Mouse (Mus musculus) kidney, postnatal 36 days (tissue): ENCODE results near the gene Rad21l.

Experiments
- DNase-seq, 2 experiments: peaks; one replicate each; pipeline ENCODE4 v3.0.0; 2021 to 2022; ENCODE audit warnings: mixed read lengths in 2 of 2

The Rad21l gene

GRCm38 (mm10) chr2:151668433-151668832 is at the start of gene Rad21l:
Gene Rad21l, minus strand, starts transcription at chr2:151668533.
- no peak for DNase-seq

GRCm38 (mm10) chr2:151716318-151717055 is 48.2 kb upstream of the Rad21l start:
- DNase-seq = no peak

GRCm38 (mm10) chr2:151715526-151715925 is 47.2 kb upstream of the Rad21l start:
- DNase-seq = no peak

GRCm38 (mm10) chr2:151712647-151713046 is 44.3 kb upstream of the Rad21l start:
- peak in 1 of 2 experiments; percentile 58 for DNase-seq

- no peak for DNase-seq
Observed at GRCm38 (mm10) chr2:151702851-151703190, 34.5 kb upstream of the Rad21l start.

GRCm38 (mm10) chr2:151702146-151702850 is 34.0 kb upstream of the Rad21l start:
- peak; percentile 14 to 68 for DNase-seq

- DNase-seq = peak in 1 of 2 experiments; percentile 4
Observed at GRCm38 (mm10) chr2:151701231-151702145, 33.2 kb upstream of the Rad21l start, which contains the start of gene Tmem74b. Gene Tmem74b, plus strand, starts transcription at chr2:151702008.

- DNase-seq = no peak
Observed at GRCm38 (mm10) chr2:151682976-151683375, 14.6 kb upstream of the Rad21l start.

- peak in 1 of 2 experiments; percentile 48 for DNase-seq
Observed at GRCm38 (mm10) chr2:151682357-151682756, 14.0 kb upstream of the Rad21l start.

GRCm38 (mm10) chr2:151676234-151676633 is 7.9 kb upstream of the Rad21l start:
- DNase-seq = no peak

GRCm38 (mm10) chr2:151670968-151671329 is 2.6 kb upstream of the Rad21l start:
- no peak for DNase-seq

- DNase-seq = no peak
Observed at GRCm38 (mm10) chr2:151670026-151670967, 2.0 kb upstream of the Rad21l start.

- no peak for DNase-seq
Observed at GRCm38 (mm10) chr2:151652053-151652452, 16.3 kb downstream of the Rad21l start.

- no peak for DNase-seq
Observed at GRCm38 (mm10) chr2:151636015-151636402, 32.3 kb downstream of the Rad21l start.

- no peak for DNase-seq
Observed at GRCm38 (mm10) chr2:151635362-151636014, 32.8 kb downstream of the Rad21l start.

- DNase-seq = no peak
Observed at GRCm38 (mm10) chr2:151634903-151635302, 33.4 kb downstream of the Rad21l start.

- DNase-seq = no peak
Observed at GRCm38 (mm10) chr2:151632982-151633381, 35.4 kb downstream of the Rad21l start.

- DNase-seq = peak; percentile 67 to 75
Observed at GRCm38 (mm10) chr2:151632159-151632814, 36.0 kb downstream of the Rad21l start, which contains the start of gene Snph. Gene Snph, minus strand, starts transcription at chr2:151632593.

GRCm38 (mm10) chr2:151631406-151632158 is 36.8 kb downstream of the Rad21l start:
- DNase-seq = no peak

GRCm38 (mm10) chr2:151629310-151629709 is 39.0 kb downstream of the Rad21l start:
- no peak for DNase-seq
